Mouse (Mus musculus): ENCODE measurements around the gene Gja1. TPM values are rescaled to one million over a fixed set of nuclear protein-coding genes. Genes with fewer than 3 reads are reported as not detected.
A peak's percentile ranks its signal among the peaks of the same experiment; 100 is the strongest.

The Gja1 gene
- polyA plus RNA-seq, 1 experiment from 2014 or later, result 38.4 TPM

GRCm38 (mm10) chr10:56431600-56432389 lies 54.7 kb downstream of the Gja1 start:
- no peaks in the 10 kb centered on the region for H3K9me3 ChIP-seq (ENCODE audit: control insufficient read depth, low read length)
- WGBS, result 9% methylated on average over 23 of the region's 23 CpGs
- H3K4me1 ChIP-seq (ENCODE audit: control insufficient read depth, insufficient read depth, low read length), result no peaks in the 10 kb centered on the region
- peak overlapping the region; percentile 25; the same call in 1 of the 2 replicates for H3K9ac ChIP-seq (replicated peaks; ENCODE audit: low read depth, low read length)
- peak overlapping the region; percentile 54 for H3K4me2 ChIP-seq (ENCODE audit: low read depth, low read length)
- H3K27me3 ChIP-seq (ENCODE audit: control insufficient read depth, insufficient read depth, low read length), result no peaks in the 10 kb centered on the region
- no peaks in the 10 kb centered on the region for H3K36me3 ChIP-seq (ENCODE audit: control insufficient read depth, insufficient read depth, low read length)
- H3K4me3 ChIP-seq (ENCODE audit: low read depth, low read length), result peak overlapping the region; percentile 20
- ATAC-seq (ENCODE audit: low read depth), result peak; percentile 86
- H3K27ac ChIP-seq (ENCODE audit: low read depth, low read length), result no peak overlapping the region; the same call in 1 of the 2 replicates

- H3K4me1 ChIP-seq (ENCODE audit: control insufficient read depth, insufficient read depth, low read length), result no peaks in the 10 kb centered on the region
- H3K36me3 ChIP-seq (ENCODE audit: control insufficient read depth, insufficient read depth, low read length), result no peaks in the 10 kb centered on the region
- H3K4me3 ChIP-seq (ENCODE audit: low read depth, low read length), result no peak overlapping the region
- no peaks in the 10 kb centered on the region for H3K9me3 ChIP-seq (ENCODE audit: control insufficient read depth, low read length)
- no peak overlapping the region for H3K9ac ChIP-seq (replicated peaks; ENCODE audit: low read depth, low read length)
- 70% methylated on average over 6 of the region's 6 CpGs for WGBS
- H3K27me3 ChIP-seq (ENCODE audit: control insufficient read depth, insufficient read depth, low read length), result no peaks in the 10 kb centered on the region
- H3K27ac ChIP-seq (ENCODE audit: low read depth, low read length), result no peak overlapping the region
- H3K4me2 ChIP-seq (ENCODE audit: low read depth, low read length), result peak overlapping the region; percentile 54; the same call in 1 of the 2 replicates
- no peak for ATAC-seq (ENCODE audit: low read depth)
Measured at GRCm38 (mm10) chr10:56432390-56432709, 55.2 kb downstream of the Gja1 start.

- ATAC-seq (ENCODE audit: low read depth), result no peak
- H3K9me3 ChIP-seq (ENCODE audit: control insufficient read depth, low read length), result no peaks in the 10 kb centered on the region
- 83% methylated on average over 11 of the region's 11 CpGs for WGBS
Measured at GRCm38 (mm10) chr10:56437290-56437689, 60.2 kb downstream of the Gja1 start.

GRCm38 (mm10) chr10:56439638-56440037 lies 62.5 kb downstream of the Gja1 start:
- no peak overlapping the region for H3K4me3 ChIP-seq (ENCODE audit: low read depth, low read length)
- H3K4me2 ChIP-seq (ENCODE audit: low read depth, low read length), result no peak overlapping the region
- WGBS, result 81% methylated on average over 4 of the region's 4 CpGs
- no peak overlapping the region for H3K9ac ChIP-seq (replicated peaks; ENCODE audit: low read depth, low read length)
- no peaks in the 10 kb centered on the region for H3K9me3 ChIP-seq (ENCODE audit: control insufficient read depth, low read length)
- no peaks in the 10 kb centered on the region for H3K4me1 ChIP-seq (ENCODE audit: control insufficient read depth, insufficient read depth, low read length)
- H3K36me3 ChIP-seq (ENCODE audit: control insufficient read depth, insufficient read depth, low read length), result no peaks in the 10 kb centered on the region
- H3K27ac ChIP-seq (ENCODE audit: low read depth, low read length), result no peak overlapping the region
- ATAC-seq (ENCODE audit: low read depth), result no peak
- H3K27me3 ChIP-seq (ENCODE audit: control insufficient read depth, insufficient read depth, low read length), result no peaks in the 10 kb centered on the region

More at GRCm38 (mm10) chr10:56437290-56437689, 60.2 kb downstream of the Gja1 start:
- Histone ChIP-seq H3K4me2 (ENCODE audit: low read depth, low read length) (no peak overlapping the region), H3K27ac (ENCODE audit: low read depth, low read length) (no peak overlapping the region), H3K9ac (replicated peaks; ENCODE audit: low read depth, low read length) (no peak overlapping the region), H3K36me3 (ENCODE audit: control insufficient read depth, insufficient read depth, low read length) (no peaks in the 10 kb centered on the region), H3K4me3 (ENCODE audit: low read depth, low read length) (no peak overlapping the region), H3K4me1 (ENCODE audit: control insufficient read depth, insufficient read depth, low read length) (no peaks in the 10 kb centered on the region), H3K27me3 (ENCODE audit: control insufficient read depth, insufficient read depth, low read length) (no peaks in the 10 kb centered on the region)

GRCm38 (mm10) chr10:56444457-56444856 lies 67.3 kb downstream of the Gja1 start:
- Histone ChIP-seq H3K9me3 (ENCODE audit: control insufficient read depth, low read length) (no peaks in the 10 kb centered on the region), H3K4me3 (ENCODE audit: low read depth, low read length) (no peak overlapping the region), H3K4me1 (ENCODE audit: control insufficient read depth, insufficient read depth, low read length) (no peaks in the 10 kb centered on the region), H3K27ac (ENCODE audit: low read depth, low read length) (no peak overlapping the region), H3K27me3 (ENCODE audit: control insufficient read depth, insufficient read depth, low read length) (no peaks in the 10 kb centered on the region), H3K4me2 (ENCODE audit: low read depth, low read length) (no peak overlapping the region), H3K36me3 (ENCODE audit: control insufficient read depth, insufficient read depth, low read length) (no peaks in the 10 kb centered on the region), H3K9ac (replicated peaks; ENCODE audit: low read depth, low read length) (no peak overlapping the region)
- no peak for ATAC-seq (ENCODE audit: low read depth)
- WGBS, result 77% methylated on average over 2 of the region's 2 CpGs

GRCm38 (mm10) chr10:56449030-56449429 lies 71.9 kb downstream of the Gja1 start:
- H3K36me3 ChIP-seq (ENCODE audit: control insufficient read depth, insufficient read depth, low read length), result no peaks in the 10 kb centered on the region
- H3K4me1 ChIP-seq (ENCODE audit: control insufficient read depth, insufficient read depth, low read length), result no peaks in the 10 kb centered on the region
- H3K4me3 ChIP-seq (ENCODE audit: low read depth, low read length), result no peak overlapping the region
- no peaks in the 10 kb centered on the region for H3K27me3 ChIP-seq (ENCODE audit: control insufficient read depth, insufficient read depth, low read length)
- 89% methylated on average over 4 of the region's 4 CpGs for WGBS
- H3K4me2 ChIP-seq (ENCODE audit: low read depth, low read length), result no peak overlapping the region
- H3K9me3 ChIP-seq (ENCODE audit: control insufficient read depth, low read length), result no peaks in the 10 kb centered on the region
- no peak for ATAC-seq (ENCODE audit: low read depth)
- H3K27ac ChIP-seq (ENCODE audit: low read depth, low read length), result no peak overlapping the region
- H3K9ac ChIP-seq (replicated peaks; ENCODE audit: low read depth, low read length), result no peak overlapping the region

Other genes with a start within 250 kb of the Gja1 start
- 2.7 and 3.1 TPM in 2 replicates for gene Tbc1d32, start 148.6 kb upstream of the Gja1 start, polyA plus RNA-seq (2014; fragmentation: Nextera tagmentation; extraction: Ambion mirVana)